Mouse (Mus musculus) gonadal fat pad, adult 2 months (tissue): ENCODE results near the gene Uck1. TPM values are rescaled to one million over a fixed set of nuclear protein-coding genes. Genes with fewer than 3 reads are reported as not detected.

Experiments used
- DNase-seq: peaks from one replicate; pipeline ENCODE4 v3.0.0-alpha.2; 2012; ENCODE audit warnings: low read depth
- polyA plus RNA-seq: library from polyadenylated mRNA; depleted of rRNA; stranded (reverse); fragments of >200 nt; gene quantifications from 2 replicates; pipeline ENCODE4 v1.2.3, GENCODE M21; 2012; rRNA removed

Uck1 gene
- polyA plus RNA-seq, 1 experiment = 134 TPM

DNA sequence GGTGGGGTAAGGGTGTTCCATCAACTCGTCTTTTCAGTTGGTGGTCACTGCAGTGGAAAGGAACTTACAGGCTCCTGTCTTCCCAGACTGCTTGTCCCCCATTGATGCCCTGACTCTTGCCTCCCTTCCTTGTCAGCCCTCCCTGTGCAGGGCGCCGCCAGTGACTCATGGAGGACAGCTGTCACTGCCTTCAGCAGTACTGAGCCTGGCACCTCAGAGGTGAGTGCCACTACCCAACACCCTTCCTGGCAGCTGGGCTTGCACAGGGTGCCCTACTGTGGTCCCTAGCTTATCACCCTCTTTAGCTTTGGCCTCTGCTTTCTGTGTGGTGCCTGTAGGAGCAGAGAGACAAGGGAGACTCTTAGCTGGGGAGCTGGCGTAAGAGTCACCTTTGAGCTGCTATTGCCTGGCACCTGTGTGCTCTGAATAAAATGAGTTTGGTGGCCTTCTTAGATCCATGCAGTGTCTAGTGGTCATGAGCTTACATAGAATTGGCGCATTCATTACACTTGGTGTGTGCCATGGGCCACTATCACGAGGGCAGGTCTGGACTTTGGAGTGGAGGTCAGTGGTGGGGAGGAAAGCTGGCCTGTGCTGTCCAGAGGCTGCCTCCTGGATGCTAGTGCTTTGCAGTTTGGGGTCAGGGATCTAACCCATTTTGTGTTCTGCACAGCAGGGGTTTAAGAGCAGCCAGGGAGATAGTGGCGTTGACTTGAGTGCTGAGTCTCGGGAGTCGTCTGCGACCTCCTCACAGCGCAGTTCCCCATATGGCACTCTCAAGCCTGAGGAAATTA, 41.2 kb downstream of the Uck1 start:
- no peak for DNase-seq

DNA sequence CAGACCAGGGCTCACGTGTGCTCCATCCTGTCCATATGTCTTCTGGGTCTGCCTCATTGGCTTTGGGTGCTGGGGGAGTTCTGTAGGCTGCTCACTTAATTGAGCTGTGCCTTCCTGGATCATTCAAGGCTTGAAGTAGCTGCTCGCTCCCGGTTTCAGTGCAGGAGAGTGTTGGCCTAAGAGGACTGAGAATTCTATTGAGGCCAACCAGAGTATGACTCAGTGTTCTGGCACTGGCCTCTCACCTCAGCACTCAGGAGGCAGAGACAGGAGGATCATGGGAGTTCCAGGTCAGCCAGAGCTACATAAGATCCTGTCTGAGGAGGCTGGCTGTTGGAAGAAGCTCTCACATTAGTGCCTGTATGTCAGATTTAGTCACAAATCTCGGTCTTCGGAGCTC, 41.8 kb downstream of the Uck1 start:
- no peak for DNase-seq

DNA sequence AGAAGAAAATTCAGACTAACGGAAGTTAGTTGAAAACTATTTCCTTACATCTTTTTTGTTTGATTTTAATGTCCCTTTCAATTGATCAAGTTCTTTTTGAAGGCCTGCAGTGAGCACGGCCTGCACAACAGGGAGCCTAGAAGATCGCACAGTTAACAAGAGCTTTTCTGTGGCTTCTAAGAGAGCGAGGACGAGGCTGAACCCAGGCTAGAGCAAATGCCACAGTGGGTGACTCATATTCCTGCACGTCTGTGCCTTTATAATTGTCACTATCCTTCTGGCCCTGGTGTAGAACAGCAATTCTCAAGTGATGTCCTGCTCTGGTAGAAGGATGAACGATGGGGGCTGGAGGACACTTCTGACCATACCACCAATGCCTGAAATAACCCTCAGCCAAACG, 42.3 kb downstream of the Uck1 start:
- no peak for DNase-seq

GRCm38 (mm10) chr2:32216506-32216905, 43.5 kb downstream of the Uck1 start:
- no peak for DNase-seq

DNA sequence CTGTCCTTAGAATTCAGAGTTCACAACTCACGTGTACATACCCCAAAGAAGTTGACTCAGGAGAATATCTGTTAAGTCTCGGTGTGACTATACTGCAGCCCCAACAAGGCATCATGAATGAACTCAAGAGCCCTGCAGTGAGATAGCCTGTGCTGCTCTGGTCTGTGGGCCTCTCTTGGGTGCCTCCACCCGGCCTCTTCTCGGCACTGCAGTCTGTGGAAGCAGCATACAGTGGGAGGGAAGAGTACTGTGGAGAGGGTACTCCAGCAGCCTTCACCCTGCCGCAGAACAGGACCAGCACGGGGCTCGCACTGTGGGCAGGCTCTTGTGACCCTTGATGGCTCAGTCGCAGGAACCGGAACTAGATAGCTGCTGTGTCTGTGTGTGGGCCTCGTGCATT, 44.4 kb downstream of the Uck1 start:
- DNase-seq = no peak

GRCm38 (mm10) chr2:32213000-32213399, 47.0 kb downstream of the Uck1 start:
- DNase-seq = no peak

- no peak for DNase-seq
Measured at GRCm38 (mm10) chr2:32211689-32212088, 48.3 kb downstream of the Uck1 start.

GRCm38 (mm10) chr2:32207682-32208081, 52.3 kb downstream of the Uck1 start:
- no peak for DNase-seq

Other genes starting within 250 kb of the Uck1 start
- 1.2 and 2.5 TPM in 2 replicates for gene Fam78a, start 175.3 kb downstream of the Uck1 start, polyA plus RNA-seq
- gene Plpp7, start 164.6 kb downstream of the Uck1 start, polyA plus RNA-seq = 3.3 and 4.7 TPM in 2 replicates
- gene Prrc2b, start 109.1 kb downstream of the Uck1 start, polyA plus RNA-seq = 42.7 and 62.1 TPM in 2 replicates
- gene Pomt1, start 23.6 kb downstream of the Uck1 start, polyA plus RNA-seq = 27.7 and 29.2 TPM in 2 replicates
- 43.1 and 46.2 TPM in 2 replicates for gene Golga2, start 27.2 kb upstream of the Uck1 start, polyA plus RNA-seq
- 293 and 333 TPM in 2 replicates for gene Swi5, start 27.9 kb upstream of the Uck1 start, polyA plus RNA-seq
- 150 and 154 TPM in 2 replicates for gene Ciz1, start 92.2 kb upstream of the Uck1 start, polyA plus RNA-seq
- 19.7 and 25.0 TPM in 2 replicates for gene Dnm1, start 93.2 kb upstream of the Uck1 start, polyA plus RNA-seq
- 470 and 500 TPM in 2 replicates for gene 1110008P14Rik, start 121.8 kb upstream of the Uck1 start, polyA plus RNA-seq
- gene Lcn2, start 128.1 kb upstream of the Uck1 start, polyA plus RNA-seq = 3,887 and 6,444 TPM in 2 replicates
- 50.0 and 51.6 TPM in 2 replicates for gene Ptges2, start 135.7 kb upstream of the Uck1 start, polyA plus RNA-seq
- 5.2 and 5.3 TPM in 2 replicates for gene Naif1, start 190.3 kb upstream of the Uck1 start, polyA plus RNA-seq
- 29.4 and 39.5 TPM in 2 replicates for gene Slc25a25, start 191.3 kb upstream of the Uck1 start, polyA plus RNA-seq